Mouse (Mus musculus) lung, embryonic 15.5 days (tissue): Measurements from ENCODE around the gene Lgals4. TPM values are rescaled to one million over a fixed set of nuclear protein-coding genes. Genes with fewer than 3 reads are reported as not detected.

Experiments
- polyA plus RNA-seq: library from polyadenylated mRNA; unstranded; fragments of >200 nt; fragmentation: Nextera tagmentation; extraction: Ambion mirVana; gene quantifications from 2 replicates; pipeline ENCODE4 v1.2.1, GENCODE M21; 2015

The Lgals4 gene
- polyA plus RNA-seq, 1 experiment from 2014 or later: 9.2 TPM

Other genes starting within 250 kb of the Lgals4 start
- gene Samd4b, start 235.7 kb upstream of the Lgals4 start, polyA plus RNA-seq: 21.3 and 21.6 TPM in 2 replicates
- gene Pak4, start 235.7 kb upstream of the Lgals4 start, polyA plus RNA-seq: 55.4 and 60.8 TPM in 2 replicates
- gene Acp7, start 202.5 kb upstream of the Lgals4 start, polyA plus RNA-seq: not detected in 2 replicates
- gene Fbxo27, start 141.0 kb upstream of the Lgals4 start, polyA plus RNA-seq: 6.3 and 6.5 TPM in 2 replicates
- 15.6 and 16.3 TPM in 2 replicates for gene Fbxo17, start 117.0 kb upstream of the Lgals4 start, polyA plus RNA-seq
- gene Mrps12, start 92.0 kb upstream of the Lgals4 start, polyA plus RNA-seq: 116 and 124 TPM in 2 replicates
- gene Sars2, start 91.9 kb upstream of the Lgals4 start, polyA plus RNA-seq: 27.2 and 27.7 TPM in 2 replicates
- not detected in 2 replicates for gene Ccer2, start 77.7 kb upstream of the Lgals4 start, polyA plus RNA-seq
- 59.5 and 65.2 TPM in 2 replicates for gene Sirt2, start 67.1 kb upstream of the Lgals4 start, polyA plus RNA-seq
- 36.9 and 38.7 TPM in 2 replicates for gene Nfkbib, start 66.3 kb upstream of the Lgals4 start, polyA plus RNA-seq
- gene Rinl, start 44.9 kb upstream of the Lgals4 start, polyA plus RNA-seq: 7.1 and 8.8 TPM in 2 replicates
- 254 and 264 TPM in 2 replicates for gene Hnrnpl, start 25.3 kb upstream of the Lgals4 start, polyA plus RNA-seq
- 154 and 162 TPM in 2 replicates for gene Ech1, start 8.6 kb upstream of the Lgals4 start, polyA plus RNA-seq
- gene Lgals7, start 30.0 kb downstream of the Lgals4 start, polyA plus RNA-seq: 1.5 and 1.6 TPM in 2 replicates
- gene Capn12, start 47.6 kb downstream of the Lgals4 start, polyA plus RNA-seq: 0.29 and 0.42 TPM in 2 replicates
- gene Actn4, start 128.5 kb downstream of the Lgals4 start, polyA plus RNA-seq: 287 and 302 TPM in 2 replicates
- gene Eif3k, start 148.0 kb downstream of the Lgals4 start, polyA plus RNA-seq: 360 and 364 TPM in 2 replicates
- 7.4 and 9.8 TPM in 2 replicates for gene Map4k1, start 148.2 kb downstream of the Lgals4 start, polyA plus RNA-seq